Mouse (Mus musculus) hindbrain, postnatal 0 days (tissue): Measurements from ENCODE around the gene Hist1h2ac. TPM values are rescaled to one million over a fixed set of nuclear protein-coding genes. Genes with fewer than 3 reads are reported as not detected.
A peak's percentile ranks its signal among the peaks of the same experiment; 100 is the strongest.

Experiments used
- ATAC-seq: fragments of 200-750 bp; cut with Nextera tagmentation; 2 replicates; pipeline ENCODE4 v1.8.0; 2017; ENCODE audit warnings: mild to moderate bottlenecking, moderate TSS enrichment, moderate library complexity
- DNase-seq: peaks from one replicate; pipeline ENCODE4 v3.0.0-alpha.2; 2015; ENCODE audit warnings: low spot score
- H3K27ac ChIP-seq: fragments of 300-500 bp; sonication (generic); 2 replicates; pipeline ENCODE4 v1.5.1; 2014; ENCODE audit warnings: mild to moderate bottlenecking
- H3K27me3 ChIP-seq: fragments of 300-500 bp; sonication (generic); 2 replicates; pipeline ENCODE4 v1.6.1; 2014; ENCODE audit warnings: low read length, mixed read lengths; ENCODE audit not compliant: insufficient read depth
- H3K36me3 ChIP-seq: fragments of 300-500 bp; sonication (generic); 2 replicates; pipeline ENCODE4 v1.6.1; 2014; ENCODE audit warnings: low read length, mixed read lengths; ENCODE audit not compliant: insufficient read depth
- H3K4me1 ChIP-seq: fragments of 300-500 bp; sonication (generic); 2 replicates; pipeline ENCODE4 v1.6.1; 2014; ENCODE audit warnings: antibody characterized with exemption, low read length, mixed read lengths; ENCODE audit not compliant: insufficient read depth
- H3K4me2 ChIP-seq: fragments of 300-500 bp; sonication (generic); 2 replicates; pipeline ENCODE4 v1.6.1; 2014; ENCODE audit warnings: low read depth, mild to moderate bottlenecking, low read length, moderate library complexity, mixed read lengths
- H3K4me3 ChIP-seq: fragments of 300-500 bp; sonication (generic); 2 replicates; pipeline ENCODE4 v1.5.1; 2014; ENCODE audit warnings: low read length
- H3K9ac ChIP-seq: fragments of 300-500 bp; sonication (generic); replicated peaks from 2 replicates; pipeline ENCODE4 v1.6.1; 2014; ENCODE audit warnings: mild to moderate bottlenecking, low read length, moderate library complexity, mixed read lengths
- H3K9me3 ChIP-seq: fragments of 300-500 bp; sonication (generic); 2 replicates; pipeline ENCODE4 v1.6.1; 2016; ENCODE audit warnings: low read length, mixed read lengths
- CTCF ChIP-seq: IDR thresholded peaks from 2 replicates; pipeline ENCODE4 v1.5.1; 2016; ENCODE audit warnings: antibody characterized with exemption, control low read depth, low read depth
- WGBS: fragments of 180-500 bp; shearing (Covaris S2); extraction: QIAGEN DNeasy Blood & Tissue Kit; methylation state at CpG from one replicate; pipeline ENCODE4 v1.1.7; 2014; 5-methylcytosine and 5-hydroxymethylcytosine counted together
- polyA plus RNA-seq: library from polyadenylated mRNA; unstranded; fragments of >200 nt; fragmentation: Nextera tagmentation; extraction: Ambion mirVana; gene quantifications from 2 replicates; pipeline ENCODE4 v1.2.1, GENCODE M21; 2015
- total RNA-seq: library from RNA; depleted of rRNA; stranded (reverse); fragments of >200 nt; gene quantifications from 2 replicates; pipeline ENCODE4 v1.2.3, GENCODE M21; 2014; rRNA removed

Hist1h2ac gene
- 63.3 and 98.5 TPM in 2 replicates for total RNA-seq
- polyA plus RNA-seq: 0.30 and 0.38 TPM in 2 replicates

GRCm38 (mm10) chr13:23683755-23684281, at the start of gene Hist1h2ac, which contains the start of gene Hist1h2bc:
Hist1h2ac (minus strand) TSS chr13:23683948.
Hist1h2bc (plus strand) TSS chr13:23684199.
- ATAC-seq (peak; percentile 98), DNase-seq (peak; percentile 98)
- TF ChIP-seq CTCF: 0 out of 2 replicates have a peak, but pooled peaks have one; percentile 8
- Histone ChIP-seq H3K27me3 (no peaks in the 10 kb centered on the region), H3K9ac (peak within 1 kb of the TSS; percentile 49), H3K4me3 (peak within 1 kb of the TSS; percentile 36), H3K36me3 (no peaks in the 10 kb centered on the region), H3K27ac (peak within 1 kb of the TSS; percentile 96), H3K9me3 (no peaks in the 10 kb centered on the region), H3K4me2 (peak within 1 kb of the TSS; percentile 57), H3K4me1 (peaks cover 3% of the 10 kb centered on the region; the same call in 1 of the 2 replicates)
- WGBS: under 1% methylated on average over 32 of the region's 32 CpGs

GRCm38 (mm10) chr13:23732156-23732804, 48.5 kb upstream of the Hist1h2ac start:
- H3K27ac ChIP-seq: no peak overlapping the region
- peak; percentile 72 for DNase-seq
- ATAC-seq: 0 out of 2 replicates have a peak, but pooled peaks have one; percentile 49
- TF ChIP-seq CTCF: peak; percentile 88
- H3K9ac ChIP-seq: no peak overlapping the region
- no peaks in the 10 kb centered on the region for H3K36me3 ChIP-seq
- H3K4me2 ChIP-seq: no peak overlapping the region
- no peaks in the 10 kb centered on the region for H3K27me3 ChIP-seq
- H3K4me1 ChIP-seq: no peaks in the 10 kb centered on the region
- H3K4me3 ChIP-seq: no peak overlapping the region
- WGBS: 23% methylated on average over 8 of the region's 8 CpGs
- no peaks in the 10 kb centered on the region for H3K9me3 ChIP-seq

GRCm38 (mm10) chr13:23730479-23730878, 46.7 kb upstream of the Hist1h2ac start:
- Histone ChIP-seq H3K9me3 (no peaks in the 10 kb centered on the region), H3K27me3 (no peaks in the 10 kb centered on the region), H3K27ac (no peak overlapping the region), H3K4me2 (no peak overlapping the region), H3K4me3 (no peak overlapping the region), H3K36me3 (no peaks in the 10 kb centered on the region), H3K4me1 (no peaks in the 10 kb centered on the region), H3K9ac (no peak overlapping the region)
- ATAC-seq: no peak
- no peak for TF ChIP-seq CTCF
- no peak for DNase-seq
- 49% methylated on average over 8 of the region's 8 CpGs for WGBS

- Histone ChIP-seq H3K36me3 (no peaks in the 10 kb centered on the region), H3K9me3 (no peaks in the 10 kb centered on the region), H3K4me1 (no peaks in the 10 kb centered on the region), H3K4me2 (no peak overlapping the region), H3K4me3 (no peak overlapping the region), H3K9ac (no peak overlapping the region), H3K27me3 (no peaks in the 10 kb centered on the region), H3K27ac (no peak overlapping the region)
- TF ChIP-seq CTCF: no peak
- DNase-seq (no peak), ATAC-seq (no peak)
- WGBS: 92% methylated on average over 5 of the region's 5 CpGs
Observed at GRCm38 (mm10) chr13:23729706-23730105, 46.0 kb upstream of the Hist1h2ac start.

GRCm38 (mm10) chr13:23729192-23729525, 45.4 kb upstream of the Hist1h2ac start:
- Histone ChIP-seq H3K4me3 (no peak overlapping the region), H3K27me3 (no peaks in the 10 kb centered on the region), H3K9me3 (no peaks in the 10 kb centered on the region), H3K4me2 (no peak overlapping the region), H3K36me3 (no peaks in the 10 kb centered on the region), H3K9ac (no peak overlapping the region), H3K4me1 (no peaks in the 10 kb centered on the region), H3K27ac (no peak overlapping the region)
- DNase-seq (no peak), ATAC-seq (no peak)
- WGBS: 91% methylated on average over 9 of the region's 9 CpGs
- TF ChIP-seq CTCF: no peak

- Histone ChIP-seq H3K27me3 (no peaks in the 10 kb centered on the region), H3K36me3 (no peaks in the 10 kb centered on the region), H3K9me3 (no peaks in the 10 kb centered on the region), H3K4me2 (no peak overlapping the region), H3K4me3 (no peak overlapping the region), H3K9ac (no peak overlapping the region), H3K27ac (no peak overlapping the region), H3K4me1 (no peaks in the 10 kb centered on the region)
- 71% methylated on average over 18 of the region's 18 CpGs for WGBS
- no peak for DNase-seq
- ATAC-seq: no peak
- no peak for TF ChIP-seq CTCF
Observed at GRCm38 (mm10) chr13:23728472-23729191, 44.9 kb upstream of the Hist1h2ac start.
